Mouse (Mus musculus) lung, postnatal 0 days (tissue): Measurements from ENCODE around the gene Mrps18c. TPM values are rescaled to one million over a fixed set of nuclear protein-coding genes. Genes with fewer than 3 reads are reported as not detected.

Experiments
- ATAC-seq: fragments of 200-750 bp; cut with Nextera tagmentation; 2 replicates; pipeline ENCODE4 v1.8.0; 2017; ENCODE audit warnings: moderate library complexity
- DNase-seq: peaks from one replicate; pipeline ENCODE4 v3.0.0-alpha.2; 2016; ENCODE audit warnings: low spot score
- H3K27ac ChIP-seq: fragments of 300-500 bp; sonication (generic); 2 replicates; pipeline ENCODE4 v1.5.1; 2014; ENCODE audit warnings: antibody characterized with exemption, mild to moderate bottlenecking, low read length, mixed read lengths
- H3K27me3 ChIP-seq: fragments of 300-500 bp; sonication (generic); replicated peaks from 2 replicates; pipeline ENCODE4 v1.6.1; 2014; ENCODE audit warnings: low read length, mixed read lengths; ENCODE audit not compliant: insufficient read depth
- H3K36me3 ChIP-seq: fragments of 300-500 bp; sonication (generic); 2 replicates; pipeline ENCODE4 v1.6.1; 2014; ENCODE audit warnings: low read length, mixed read lengths; ENCODE audit not compliant: insufficient read depth
- H3K4me1 ChIP-seq: fragments of 300-500 bp; sonication (generic); 2 replicates; pipeline ENCODE4 v1.6.1; 2014; ENCODE audit warnings: antibody characterized with exemption, low read depth, low read length, mixed read lengths; ENCODE audit not compliant: insufficient read depth
- H3K4me2 ChIP-seq: fragments of 300-500 bp; sonication (generic); replicated peaks from 2 replicates; pipeline ENCODE4 v1.6.1; 2014; ENCODE audit warnings: low read depth, mild to moderate bottlenecking, low read length, moderate library complexity, mixed read lengths
- H3K4me3 ChIP-seq: fragments of 300-500 bp; sonication (generic); 2 replicates; pipeline ENCODE4 v1.5.1; 2014; ENCODE audit warnings: low read depth, low read length
- H3K9ac ChIP-seq: fragments of 300-500 bp; sonication (generic); replicated peaks from 2 replicates; pipeline ENCODE4 v1.6.1; 2014; ENCODE audit warnings: low read depth, mild to moderate bottlenecking
- H3K9me3 ChIP-seq: fragments of 300-500 bp; sonication (generic); 2 replicates; pipeline ENCODE4 v1.6.1; 2016; ENCODE audit warnings: low read length, mixed read lengths
- CTCF ChIP-seq: IDR thresholded peaks from 2 replicates; pipeline ENCODE4 v1.5.1; 2016; ENCODE audit warnings: antibody characterized with exemption, mild to moderate bottlenecking
- EP300 ChIP-seq: IDR thresholded peaks from 2 replicates; pipeline ENCODE4 v1.6.1; 2016; ENCODE audit warnings: antibody characterized with exemption, mild to moderate bottlenecking, control low read depth
- WGBS: fragments of 180-500 bp; shearing (Covaris S2); extraction: QIAGEN DNeasy Blood & Tissue Kit; methylation state at CpG from one replicate; pipeline ENCODE4 v1.1.7; 2014; 5-methylcytosine and 5-hydroxymethylcytosine counted together
- polyA plus RNA-seq: library from polyadenylated mRNA; unstranded; fragments of >200 nt; fragmentation: Nextera tagmentation; extraction: Ambion mirVana; gene quantifications from 2 replicates; pipeline ENCODE4 v1.2.1, GENCODE M21; 2015

Mrps18c gene
- polyA plus RNA-seq, 1 experiment from 2014 or later: 145 TPM

DNA sequence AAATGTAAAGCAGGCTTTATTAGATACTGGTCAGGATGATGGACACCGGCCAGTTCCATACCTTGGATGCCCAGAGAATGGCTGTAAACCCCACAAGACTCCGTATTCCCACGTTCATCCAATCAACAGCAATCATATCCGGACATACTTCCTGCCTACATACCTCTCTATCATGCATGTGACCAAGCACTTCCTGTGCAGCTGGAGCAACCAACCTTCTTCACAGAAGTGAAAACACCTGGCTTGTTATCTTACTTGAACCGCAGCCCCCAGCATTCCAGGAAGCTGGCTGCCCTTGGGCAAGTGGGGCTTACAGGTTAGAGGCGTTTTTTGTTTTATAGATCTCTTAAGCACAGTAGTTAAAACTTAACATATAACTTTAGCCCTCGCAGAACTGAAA is 24.4 kb downstream of the Mrps18c start:
- TF ChIP-seq CTCF (no peak), EP300 (no peak)
- H3K9ac ChIP-seq: no peak overlapping the region
- H3K4me3 ChIP-seq: no peak overlapping the region
- ATAC-seq (no peak), DNase-seq (no peak)
- H3K4me2 ChIP-seq: no peak overlapping the region
- H3K27me3 ChIP-seq: no peaks in the 10 kb centered on the region
- H3K4me1 ChIP-seq: no peaks in the 10 kb centered on the region; the same call in 1 of the 2 replicates
- 68% methylated on average over 7 of the region's 7 CpGs for whole genome bisulfite sequencing
- H3K9me3 ChIP-seq: no peaks in the 10 kb centered on the region
- no peaks in the 10 kb centered on the region for H3K36me3 ChIP-seq
- no peak overlapping the region for H3K27ac ChIP-seq

- H3K9ac ChIP-seq: no peak overlapping the region
- no peaks in the 10 kb centered on the region for H3K27me3 ChIP-seq
- H3K4me3 ChIP-seq: no peak overlapping the region
- no peaks in the 10 kb centered on the region for H3K9me3 ChIP-seq
- DNase-seq (peak; percentile 26), ATAC-seq (no peak)
- H3K4me2 ChIP-seq: no peak overlapping the region
- no peaks in the 10 kb centered on the region for H3K4me1 ChIP-seq
- TF ChIP-seq CTCF: peak; percentile 58
- TF ChIP-seq EP300: no peak
- WGBS: 15% methylated on average over 2 of the region's 2 CpGs
- H3K27ac ChIP-seq: no peak overlapping the region
- no peaks in the 10 kb centered on the region for H3K36me3 ChIP-seq
Measured at GRCm38 (mm10) chr5:100825975-100826374, 27.5 kb downstream of the Mrps18c start.

- TF ChIP-seq CTCF: no peak
- TF ChIP-seq EP300: no peak
- no peaks in the 10 kb centered on the region for H3K9me3 ChIP-seq
- H3K4me1 ChIP-seq: no peaks in the 10 kb centered on the region
- no peak overlapping the region for H3K27ac ChIP-seq
- DNase-seq (no peak), ATAC-seq (no peak)
- no peak overlapping the region for H3K9ac ChIP-seq
- whole genome bisulfite sequencing: 73% methylated on average over 7 of the region's 7 CpGs
- H3K4me3 ChIP-seq: no peak overlapping the region
- H3K4me2 ChIP-seq: no peak overlapping the region
- no peaks in the 10 kb centered on the region for H3K36me3 ChIP-seq
- H3K27me3 ChIP-seq: no peaks in the 10 kb centered on the region
Measured at GRCm38 (mm10) chr5:100826531-100826930, 28.1 kb downstream of the Mrps18c start.

GRCm38 (mm10) chr5:100828701-100829100 is 30.3 kb downstream of the Mrps18c start:
- Histone ChIP-seq H3K27ac (no peak overlapping the region), H3K9me3 (no peaks in the 10 kb centered on the region), H3K4me1 (no peaks in the 10 kb centered on the region), H3K4me2 (no peak overlapping the region), H3K4me3 (no peak overlapping the region), H3K27me3 (no peaks in the 10 kb centered on the region), H3K36me3 (no peaks in the 10 kb centered on the region), H3K9ac (no peak overlapping the region)
- no peak for TF ChIP-seq CTCF
- TF ChIP-seq EP300: no peak
- ATAC-seq (no peak), DNase-seq (no peak)
- 70% methylated on average over 3 of the region's 3 CpGs for WGBS

DNA sequence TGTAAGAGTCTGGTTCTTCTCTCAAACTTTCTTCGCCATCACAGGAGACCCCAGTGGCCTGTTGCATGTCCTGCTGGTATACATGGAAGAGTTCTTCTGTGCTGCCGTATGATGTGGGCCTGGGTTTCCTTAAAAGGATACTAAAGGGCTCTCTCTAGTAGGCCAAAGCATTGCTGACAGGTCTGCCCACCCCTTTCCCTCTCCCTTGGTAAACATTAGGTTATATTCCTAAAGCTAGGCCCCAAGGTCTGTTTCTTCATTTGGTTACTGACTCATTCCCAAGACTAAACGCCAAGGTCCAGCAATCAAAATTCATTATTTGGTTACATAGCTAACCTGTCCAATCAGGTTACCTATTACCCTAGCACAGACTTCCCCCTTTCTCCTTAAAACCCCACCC is 34.3 kb downstream of the Mrps18c start:
- WGBS: 79% methylated on average over 3 of the region's 3 CpGs
- no peaks in the 10 kb centered on the region for H3K27me3 ChIP-seq
- TF ChIP-seq CTCF (no peak), EP300 (no peak)

DNA sequence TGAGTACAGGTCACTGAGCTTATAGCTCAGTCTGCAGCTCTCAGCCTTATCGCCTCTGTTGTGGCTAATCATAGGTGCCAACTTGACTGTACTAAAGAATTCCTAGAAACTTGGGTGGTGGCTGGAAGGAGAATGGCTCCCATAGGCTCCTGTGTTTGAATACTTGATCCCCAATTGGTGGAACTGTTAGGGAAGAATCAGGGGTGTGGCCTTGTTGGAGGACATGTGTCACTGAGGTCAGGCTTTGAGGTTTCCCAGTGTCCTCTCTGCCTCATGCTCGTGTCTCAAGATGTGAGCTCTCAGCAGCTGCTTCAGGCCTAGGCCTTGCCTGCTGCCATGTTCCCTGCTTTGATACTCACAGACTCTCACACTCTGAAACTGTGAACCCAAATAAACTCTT is 35.4 kb downstream of the Mrps18c start:
- Histone ChIP-seq H3K4me2 (no peak overlapping the region), H3K4me1 (no peaks in the 10 kb centered on the region), H3K4me3 (no peak overlapping the region), H3K27me3 (no peaks in the 10 kb centered on the region), H3K9me3 (no peaks in the 10 kb centered on the region), H3K9ac (no peak overlapping the region), H3K27ac (no peak overlapping the region), H3K36me3 (no peaks in the 10 kb centered on the region)
- ATAC-seq: no peak
- no peak for DNase-seq
- no peak for TF ChIP-seq CTCF
- no peak for TF ChIP-seq EP300
- 76% methylated on average over 2 of the region's 2 CpGs for WGBS

More for the DNA sequence above, 34.3 kb downstream of the Mrps18c start:
- Histone ChIP-seq H3K27ac (no peak overlapping the region), H3K4me2 (no peak overlapping the region), H3K4me1 (no peaks in the 10 kb centered on the region), H3K4me3 (no peak overlapping the region), H3K36me3 (no peaks in the 10 kb centered on the region), H3K9ac (no peak overlapping the region), H3K9me3 (no peaks in the 10 kb centered on the region)
- ATAC-seq (no peak), DNase-seq (no peak)
